1 mouse cellular context compared by ENCODE assay signal in genomic region chr9:32745998-32746397, GRCm38 (mm10).
TF ChIP-seq lines count a peak whose summit lies in the region.

No protein-coding gene starts in this region.

TF ChIP-seq in CH12.LX, 34 proteins besides CTCF, POLR2A, EP300 and RAD21 (continued from another document):
- TF ChIP-seq KAT2A (IDR thresholded peaks at IDR 0.05; ENCODE audit: insufficient replicate concordance, low read length) (no peak), RCOR1 (conservative IDR thresholded peaks at IDR 0.05; ENCODE audit: low read depth, low read length) (no peak)
TF ChIP-seq in CH12.LX: peak in this region for 9.
